Mouse (Mus musculus): ENCODE measurements around the gene 4833439L19Rik.
"Not testable (repeated sequence)": the region's sequence is repeated elsewhere in the genome, so short reads cannot be mapped to it uniquely, and the experiment has no call there.

The 4833439L19Rik gene

DNA sequence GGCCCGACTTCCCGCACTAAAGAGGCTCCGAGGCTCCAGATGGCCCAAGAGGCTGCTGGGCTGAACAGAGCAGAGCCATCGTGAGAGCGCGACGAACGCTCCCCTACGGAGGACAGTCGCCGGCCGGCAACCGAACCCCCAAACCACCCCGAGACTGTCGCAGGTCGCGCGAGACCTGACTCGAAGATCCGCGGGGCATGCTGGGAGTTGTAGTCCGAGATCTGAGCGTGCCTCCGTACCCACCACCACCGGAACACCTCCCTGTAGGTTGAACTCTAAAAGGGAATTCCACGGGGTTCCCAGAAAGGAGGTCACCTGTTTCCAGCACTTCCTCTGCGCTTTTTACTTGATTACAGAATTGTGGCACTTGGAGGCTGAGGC, at the start of gene 4833439L19Rik:
4833439L19Rik (minus strand) TSS at position 235 of the 381 bp plus-strand sequence.
- in situ Hi-C loops (cut with MboI; ENCODE audit: low pct_unique_long_range_greater_than_20kb in 1 of 2, low sequenced_read_pairs in 2 of 2, unreplicated experiment in 1 of 2) = no loop called here

DNA sequence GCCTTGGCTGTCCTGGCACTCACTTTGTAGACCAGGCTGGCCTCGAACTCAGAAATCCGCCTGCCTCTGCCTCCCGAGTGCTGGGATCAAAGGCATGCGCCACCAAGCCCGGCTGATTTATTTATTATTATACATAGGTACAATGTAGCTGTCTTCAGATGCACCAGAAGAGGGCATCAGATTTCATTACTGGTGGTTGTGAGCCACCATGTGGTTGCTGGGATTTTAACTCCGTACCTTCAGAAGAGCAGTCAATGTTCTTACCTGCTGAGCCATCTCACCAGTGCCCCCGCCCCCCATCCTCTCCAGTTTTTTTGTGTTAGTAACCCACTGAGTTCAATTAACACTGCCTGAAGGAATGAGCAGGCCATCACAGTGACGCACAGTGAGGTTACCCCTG, 47.9 kb upstream of the 4833439L19Rik start:
- in situ Hi-C loops (cut with MboI; ENCODE audit: low pct_unique_long_range_greater_than_20kb in 1 of 2, low sequenced_read_pairs in 2 of 2, unreplicated experiment in 1 of 2) = not testable (repeated sequence)

GRCm38 (mm10) chr13:54610972-54611754, 45.9 kb upstream of the 4833439L19Rik start, which contains the start of gene Cltb:
Cltb (minus strand) TSS chr13:54611344.
- in situ Hi-C loops (cut with MboI; ENCODE audit: low pct_unique_long_range_greater_than_20kb in 1 of 2, low sequenced_read_pairs in 2 of 2, unreplicated experiment in 1 of 2) = no loop called here

GRCm38 (mm10) chr13:54610613-54610971, 45.4 kb upstream of the 4833439L19Rik start:
- in situ Hi-C loops (cut with MboI; ENCODE audit: low pct_unique_long_range_greater_than_20kb in 1 of 2, low sequenced_read_pairs in 2 of 2, unreplicated experiment in 1 of 2) = no loop called here

DNA sequence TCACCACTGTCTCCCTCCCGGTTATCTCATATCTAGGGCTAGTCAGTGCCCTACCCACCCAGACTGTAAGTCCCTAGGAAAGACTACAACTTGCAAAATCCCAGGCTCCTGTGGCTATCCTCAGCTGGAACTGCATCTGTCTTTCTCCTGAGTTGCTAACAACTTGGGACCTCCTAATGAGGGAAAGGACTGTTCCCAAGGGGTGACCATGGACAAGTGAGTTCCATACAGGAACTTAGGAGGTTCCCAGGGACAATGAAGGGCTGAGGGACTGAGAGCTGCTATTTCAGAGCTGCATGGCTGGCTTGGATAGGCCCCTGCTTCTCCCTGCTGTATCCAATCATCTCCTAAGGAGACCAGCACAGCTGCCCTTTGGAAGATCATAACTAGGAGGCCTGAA, 44.1 kb upstream of the 4833439L19Rik start:
- in situ Hi-C loops (cut with MboI; ENCODE audit: low pct_unique_long_range_greater_than_20kb in 1 of 2, low sequenced_read_pairs in 2 of 2, unreplicated experiment in 1 of 2) = no loop called here

DNA sequence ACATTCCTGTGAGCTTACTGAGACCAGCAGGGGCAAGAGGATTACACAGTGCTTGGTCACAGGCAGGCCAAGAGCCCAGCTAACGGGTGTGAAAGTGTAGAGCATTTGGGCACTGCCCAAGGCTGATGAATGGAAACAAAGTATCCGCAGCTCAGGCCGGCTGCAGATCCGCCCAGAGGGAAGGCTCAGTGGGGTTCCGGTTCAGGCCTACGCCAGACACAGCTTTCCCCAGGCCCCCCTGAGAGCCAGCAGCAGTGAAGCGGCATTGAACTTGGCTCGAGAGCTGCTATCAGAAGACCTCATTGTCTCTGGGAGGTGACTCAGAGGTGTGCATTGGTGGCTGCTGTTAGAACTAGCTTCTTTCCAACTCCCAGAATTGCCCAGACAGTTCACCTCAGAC, 43.4 kb upstream of the 4833439L19Rik start:
- in situ Hi-C loops (cut with MboI; ENCODE audit: low pct_unique_long_range_greater_than_20kb in 1 of 2, low sequenced_read_pairs in 2 of 2, unreplicated experiment in 1 of 2) = no loop called here

- in situ Hi-C loops (cut with MboI; ENCODE audit: low pct_unique_long_range_greater_than_20kb in 1 of 2, low sequenced_read_pairs in 2 of 2, unreplicated experiment in 1 of 2) = no loop called here
These were observed 42.8 kb upstream of the 4833439L19Rik start for GRCm38 (mm10) chr13:54608002-54608401.

GRCm38 (mm10) chr13:54607204-54607603, 42.0 kb upstream of the 4833439L19Rik start:
- in situ Hi-C loops (cut with MboI; ENCODE audit: low pct_unique_long_range_greater_than_20kb in 1 of 2, low sequenced_read_pairs in 2 of 2, unreplicated experiment in 1 of 2) = no loop called here

GRCm38 (mm10) chr13:54605426-54605825, 40.2 kb upstream of the 4833439L19Rik start:
- in situ Hi-C loops (cut with MboI; ENCODE audit: low pct_unique_long_range_greater_than_20kb in 1 of 2, low sequenced_read_pairs in 2 of 2, unreplicated experiment in 1 of 2) = no loop called here

DNA sequence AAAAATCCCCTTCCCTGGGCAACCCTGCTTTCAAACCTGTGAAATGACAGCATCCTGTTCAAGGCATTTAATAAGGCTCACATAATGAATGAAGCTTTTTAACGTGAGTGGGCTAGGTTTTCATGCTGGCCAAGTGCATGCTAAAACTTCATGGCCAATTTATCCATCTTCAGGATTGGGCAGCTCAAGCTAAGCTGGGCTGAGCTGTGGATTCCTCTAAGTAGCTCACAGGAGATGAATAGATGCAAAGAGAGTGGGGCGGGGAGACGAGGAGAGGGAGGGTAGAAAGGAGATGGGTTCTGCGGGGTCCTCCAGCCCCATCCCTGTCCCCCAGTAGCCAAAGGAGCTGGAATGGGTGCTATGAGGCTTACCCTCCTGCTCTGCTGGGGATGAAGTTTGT, 39.0 kb upstream of the 4833439L19Rik start:
- in situ Hi-C loops (cut with MboI; ENCODE audit: low pct_unique_long_range_greater_than_20kb in 1 of 2, low sequenced_read_pairs in 2 of 2, unreplicated experiment in 1 of 2) = no loop called here

GRCm38 (mm10) chr13:54603501-54603900, 38.3 kb upstream of the 4833439L19Rik start:
- in situ Hi-C loops (cut with MboI; ENCODE audit: low pct_unique_long_range_greater_than_20kb in 1 of 2, low sequenced_read_pairs in 2 of 2, unreplicated experiment in 1 of 2) = no loop called here

DNA sequence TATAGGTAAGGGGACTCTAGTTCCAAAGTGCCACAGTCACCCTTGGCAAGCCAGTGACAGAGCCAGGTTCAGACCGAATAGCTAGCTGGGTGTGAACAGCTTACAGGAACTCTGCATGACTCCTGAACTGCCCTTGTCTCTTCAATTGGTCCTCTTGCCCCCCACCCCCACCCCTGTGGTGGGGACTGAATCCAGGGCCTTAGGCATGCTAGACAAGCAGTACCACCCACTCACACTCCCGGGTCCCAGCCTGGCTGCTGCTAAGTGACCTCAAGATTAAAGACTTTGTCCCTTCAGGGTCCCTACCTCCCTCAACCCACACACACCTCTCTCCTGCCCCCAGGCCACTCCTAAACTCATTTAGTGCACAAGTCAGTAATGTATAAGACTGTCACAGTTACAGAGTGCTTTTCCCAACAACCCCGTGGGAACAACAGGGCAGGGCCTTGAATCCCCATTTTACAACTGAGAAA, 37.4 kb upstream of the 4833439L19Rik start:
- in situ Hi-C loops (cut with MboI; ENCODE audit: low pct_unique_long_range_greater_than_20kb in 1 of 2, low sequenced_read_pairs in 2 of 2, unreplicated experiment in 1 of 2) = no loop called here

- in situ Hi-C loops (cut with MboI; ENCODE audit: low pct_unique_long_range_greater_than_20kb in 1 of 2, low sequenced_read_pairs in 2 of 2, unreplicated experiment in 1 of 2) = no loop called here
These were observed 33.4 kb upstream of the 4833439L19Rik start for GRCm38 (mm10) chr13:54598622-54599143.

DNA sequence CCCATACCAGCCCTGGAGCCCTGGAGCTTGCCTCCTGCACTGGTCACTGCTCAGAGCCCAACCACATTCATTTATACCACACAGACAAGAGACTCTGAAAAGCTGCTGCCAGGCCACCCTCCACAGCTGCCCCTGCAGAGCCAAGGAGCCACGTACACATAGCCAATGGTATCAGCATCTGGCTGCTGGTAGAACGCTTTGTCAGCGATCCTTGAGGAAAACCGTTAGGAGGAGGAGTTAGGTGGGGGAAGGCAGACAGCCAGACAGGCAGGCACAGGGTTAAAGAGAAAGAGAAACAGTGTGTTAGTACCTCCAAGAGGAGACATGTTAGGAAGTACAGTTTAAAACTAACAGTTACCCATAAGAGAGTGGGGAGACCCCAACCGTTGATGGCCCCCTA, 31.6 kb upstream of the 4833439L19Rik start:
- in situ Hi-C loops (cut with MboI; ENCODE audit: low pct_unique_long_range_greater_than_20kb in 1 of 2, low sequenced_read_pairs in 2 of 2, unreplicated experiment in 1 of 2) = no loop called here

DNA sequence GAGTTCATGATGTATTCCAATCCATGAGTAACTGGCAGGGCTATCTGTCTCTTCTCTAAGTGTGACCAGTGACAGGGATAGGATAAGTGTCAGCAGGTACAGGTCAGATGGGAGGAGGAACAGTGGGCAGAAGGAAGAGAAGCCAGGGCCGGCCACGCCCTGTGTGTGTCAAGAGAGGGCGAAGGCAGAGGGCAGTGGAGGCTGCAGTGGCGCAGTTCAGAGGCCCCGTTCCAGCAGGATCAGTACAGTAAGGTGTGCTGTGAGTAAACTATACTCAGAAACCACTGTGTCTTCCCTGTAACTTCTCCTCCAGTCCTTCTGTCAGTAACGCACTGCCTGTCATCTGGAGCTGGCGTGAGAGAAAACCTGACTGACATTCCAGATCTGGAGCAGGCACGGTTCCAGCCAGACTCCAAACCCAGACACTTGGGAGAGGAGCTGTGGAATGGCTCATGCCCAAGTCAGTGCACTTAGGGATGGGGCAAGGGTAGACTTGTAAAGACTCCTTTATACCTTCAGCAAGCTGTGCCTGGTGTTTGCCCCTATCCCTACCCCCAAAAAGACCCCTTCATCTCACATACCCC, 31.0 kb upstream of the 4833439L19Rik start:
- in situ Hi-C loops (cut with MboI; ENCODE audit: low pct_unique_long_range_greater_than_20kb in 1 of 2, low sequenced_read_pairs in 2 of 2, unreplicated experiment in 1 of 2) = no loop called here

- in situ Hi-C loops (cut with MboI; ENCODE audit: low pct_unique_long_range_greater_than_20kb in 1 of 2, low sequenced_read_pairs in 2 of 2, unreplicated experiment in 1 of 2) = no loop called here
These were observed 28.4 kb upstream of the 4833439L19Rik start for GRCm38 (mm10) chr13:54593617-54594016.

DNA sequence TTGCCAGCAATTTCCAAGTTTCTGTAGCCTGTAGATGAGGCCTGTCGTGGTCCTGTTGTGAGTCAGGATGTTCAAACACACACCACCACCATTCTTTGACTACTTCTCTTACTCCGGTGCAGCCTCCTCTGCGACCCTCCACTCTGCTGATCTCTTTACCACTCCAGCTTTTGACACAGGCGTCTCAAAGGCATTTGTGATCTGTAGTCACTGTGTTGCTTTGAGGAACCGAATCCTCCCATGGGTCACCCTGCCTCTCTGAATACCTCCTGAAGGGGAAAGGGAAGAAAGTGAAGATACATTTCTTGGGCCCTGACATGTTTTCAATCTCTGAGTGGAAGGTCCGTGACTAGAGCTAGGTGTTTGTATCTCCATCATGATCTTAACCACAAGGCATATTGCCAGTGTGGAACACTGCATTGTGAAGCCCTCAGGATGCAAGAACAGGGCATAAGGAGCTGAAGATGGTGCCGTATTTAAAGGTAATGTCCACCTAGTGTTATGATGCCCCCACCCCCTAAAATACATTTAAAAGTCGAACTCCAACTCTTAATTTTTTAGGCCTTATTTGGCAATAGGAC, 26.6 kb upstream of the 4833439L19Rik start:
- in situ Hi-C loops (cut with MboI; ENCODE audit: low pct_unique_long_range_greater_than_20kb in 1 of 2, low sequenced_read_pairs in 2 of 2, unreplicated experiment in 1 of 2) = no loop called here

- in situ Hi-C loops (cut with MboI; ENCODE audit: low pct_unique_long_range_greater_than_20kb in 1 of 2, low sequenced_read_pairs in 2 of 2, unreplicated experiment in 1 of 2) = no loop called here
These were observed 25.0 kb upstream of the 4833439L19Rik start, which contains the start of the genes Nop16 and Higd2a for GRCm38 (mm10) chr13:54589996-54590951. Nop16 (minus strand) TSS chr13:54590090. Higd2a (plus strand) TSS chr13:54590207.

Measured in mouse embryonic stem cell (cell line).